Mouse (Mus musculus) liver, embryonic 14.5 days (tissue): ENCODE data around the gene Atp1a2.

Experiments
- CTCF ChIP-seq: IDR thresholded peaks from 2 replicates; pipeline ENCODE4 v1.5.1; 2016; ENCODE audit warnings: antibody characterized with exemption, low read depth, control low read depth
- EP300 ChIP-seq: IDR thresholded peaks from 2 replicates; pipeline ENCODE4 v1.6.1; 2016; ENCODE audit warnings: antibody characterized with exemption, low read depth

GRCm38 (mm10) chr1:172306196-172306595, 8.3 kb upstream of the Atp1a2 start:
- TF ChIP-seq CTCF, result no peak
- no peak for TF ChIP-seq EP300
